Mouse (Mus musculus): ENCODE measurements around the gene Hcfc1.

GRCm38 (mm10) chrX:73969729-73970128 lies 3.6 kb upstream of the Hcfc1 start:
- TF ChIP-seq CTCF (IDR thresholded peaks at IDR 0.05; ENCODE audit: low read depth, low read length) (no peak), POLR2A (IDR thresholded peaks at IDR 0.05; ENCODE audit: extremely low read depth, insufficient read depth, low read length) (no peak)

All from liver, adult 2 months (tissue).